Mouse (Mus musculus) midbrain, embryonic 12.5 days (tissue): Measurements from ENCODE around the gene Nfix. TPM values are rescaled to one million over a fixed set of nuclear protein-coding genes. Genes with fewer than 3 reads are reported as not detected.

Experiments
- ATAC-seq: fragments of 200-750 bp; cut with Nextera tagmentation; 2 replicates; pipeline ENCODE4 v1.8.0; 2017; ENCODE audit warnings: low read depth, moderate TSS enrichment, moderate library complexity; ENCODE audit not compliant: low FRiP score
- H3K27ac ChIP-seq: fragments of 300-500 bp; sonication (generic); replicated peaks from 2 replicates; pipeline ENCODE4 v1.5.1; 2016; ENCODE audit warnings: mild to moderate bottlenecking
- H3K27me3 ChIP-seq: fragments of 300-500 bp; sonication (generic); 2 replicates; pipeline ENCODE4 v1.6.1; 2016; ENCODE audit warnings: mild to moderate bottlenecking
- H3K36me3 ChIP-seq: fragments of 300-500 bp; sonication (generic); 2 replicates; pipeline ENCODE4 v1.6.1; 2016
- H3K4me1 ChIP-seq: fragments of 300-500 bp; sonication (generic); 2 replicates; pipeline ENCODE4 v1.6.1; 2016
- H3K4me2 ChIP-seq: fragments of 300-500 bp; sonication (generic); replicated peaks from 2 replicates; pipeline ENCODE4 v1.6.1; 2016; ENCODE audit warnings: mild to moderate bottlenecking, moderate library complexity
- H3K4me3 ChIP-seq: fragments of 300-500 bp; sonication (generic); 2 replicates; pipeline ENCODE4 v1.5.1; 2016; ENCODE audit warnings: mild to moderate bottlenecking
- H3K9ac ChIP-seq: fragments of 300-500 bp; sonication (generic); replicated peaks from 2 replicates; pipeline ENCODE4 v1.6.1; 2016; ENCODE audit warnings: mild to moderate bottlenecking, moderate library complexity
- H3K9me3 ChIP-seq: fragments of 300-500 bp; sonication (generic); 2 replicates; pipeline ENCODE4 v1.6.1; 2016; ENCODE audit warnings: mild to moderate bottlenecking
- WGBS: fragments of 180-500 bp; shearing (Covaris S2); methylation state at CpG from one replicate; pipeline ENCODE4 v1.1.7; 2016; 5-methylcytosine and 5-hydroxymethylcytosine counted together
- polyA plus RNA-seq: library from polyadenylated mRNA; unstranded; fragments of >200 nt; fragmentation: Nextera tagmentation; extraction: Ambion mirVana; gene quantifications from 2 replicates; pipeline ENCODE4 v1.2.1, GENCODE M21; 2016

The Nfix gene
- polyA plus RNA-seq, 1 experiment from 2014 or later: 6.6 TPM

DNA sequence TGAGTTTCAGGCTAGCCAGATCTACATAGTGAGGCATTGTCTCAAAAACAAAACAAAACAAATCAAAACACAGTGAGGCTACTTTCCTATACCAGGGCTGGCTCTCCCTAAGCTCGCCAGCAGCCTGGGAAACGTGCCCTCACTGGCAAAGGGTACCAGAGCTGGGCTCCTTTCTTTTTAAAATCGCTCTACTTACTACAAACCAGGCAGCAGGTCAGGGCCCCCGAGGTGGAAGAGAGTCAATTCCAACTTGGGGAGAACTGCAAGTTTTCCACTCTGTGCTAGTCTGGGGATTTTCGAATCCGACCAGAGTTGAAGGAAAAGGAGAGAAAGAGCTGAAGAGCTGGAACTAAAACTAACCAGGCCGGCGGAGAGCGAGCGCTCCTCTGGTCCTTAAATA, 17.5 kb downstream of the Nfix start:
- H3K9me3 ChIP-seq: no peaks in the 10 kb centered on the region
- ATAC-seq: no peak
- peaks cover 29% of the 10 kb centered on the region; the same call in 1 of the 2 replicates for H3K4me1 ChIP-seq
- no peak overlapping the region for H3K27ac ChIP-seq
- peaks cover 100% of the 10 kb centered on the region for H3K27me3 ChIP-seq
- H3K4me3 ChIP-seq: no peak overlapping the region
- no peak overlapping the region for H3K4me2 ChIP-seq
- WGBS: 3% methylated on average over 10 of the region's 10 CpGs
- H3K9ac ChIP-seq: no peak overlapping the region
- H3K36me3 ChIP-seq: no peaks in the 10 kb centered on the region

- Histone ChIP-seq H3K27me3 (peaks cover 100% of the 10 kb centered on the region), H3K9me3 (no peaks in the 10 kb centered on the region), H3K4me3 (no peak overlapping the region), H3K4me1 (peaks cover 29% of the 10 kb centered on the region; the same call in 1 of the 2 replicates), H3K4me2 (no peak overlapping the region), H3K9ac (no peak overlapping the region), H3K27ac (no peak overlapping the region), H3K36me3 (no peaks in the 10 kb centered on the region)
- 2% methylated on average over 5 of the region's 5 CpGs for whole genome bisulfite sequencing
- ATAC-seq: no peak
Measured at GRCm38 (mm10) chr8:84781686-84782505, 18.2 kb downstream of the Nfix start.

GRCm38 (mm10) chr8:84780949-84781680, 19.0 kb downstream of the Nfix start:
- ATAC-seq: no peak
- Histone ChIP-seq H3K27me3 (peaks cover 100% of the 10 kb centered on the region), H3K9me3 (no peaks in the 10 kb centered on the region), H3K4me1 (peaks cover 27% of the 10 kb centered on the region; the same call in 1 of the 2 replicates), H3K36me3 (no peaks in the 10 kb centered on the region), H3K27ac (no peak overlapping the region), H3K4me3 (no peak overlapping the region), H3K4me2 (no peak overlapping the region), H3K9ac (no peak overlapping the region)
- WGBS: 4% methylated on average over 6 of the region's 6 CpGs

DNA sequence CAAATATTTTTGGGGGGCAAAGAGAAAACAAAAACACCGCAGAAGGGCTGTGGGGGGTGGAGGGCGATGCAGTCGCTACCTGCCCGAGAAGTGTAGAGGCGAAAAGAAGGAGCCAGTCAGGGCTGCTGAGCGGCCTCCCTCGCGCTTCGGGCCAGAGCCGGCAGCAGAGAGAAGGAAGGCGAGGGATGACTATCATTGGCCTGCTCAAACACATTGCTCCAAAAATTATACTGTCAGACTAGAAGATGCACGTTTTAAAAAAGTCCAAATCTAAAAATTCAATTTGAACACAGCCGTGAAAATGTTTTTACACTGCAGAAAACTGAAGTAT, 20.0 kb downstream of the Nfix start:
- H3K9ac ChIP-seq: no peak overlapping the region
- no peaks in the 10 kb centered on the region for H3K36me3 ChIP-seq
- no peak overlapping the region for H3K27ac ChIP-seq
- peaks cover 35% of the 10 kb centered on the region for H3K4me1 ChIP-seq
- no peak for ATAC-seq
- no peak overlapping the region for H3K4me3 ChIP-seq
- peaks cover 100% of the 10 kb centered on the region for H3K27me3 ChIP-seq
- no peak overlapping the region; the same call in 1 of the 2 replicates for H3K4me2 ChIP-seq
- no peaks in the 10 kb centered on the region for H3K9me3 ChIP-seq
- 1% methylated on average over 13 of the region's 13 CpGs for WGBS

GRCm38 (mm10) chr8:84779519-84780224, 20.5 kb downstream of the Nfix start:
- ATAC-seq: no peak
- peaks cover 38% of the 10 kb centered on the region for H3K4me1 ChIP-seq
- no peak overlapping the region for H3K4me3 ChIP-seq
- WGBS: 2% methylated on average over 19 of the region's 19 CpGs
- no peak overlapping the region; the same call in 1 of the 2 replicates for H3K4me2 ChIP-seq
- no peak overlapping the region for H3K27ac ChIP-seq
- peaks cover 100% of the 10 kb centered on the region for H3K27me3 ChIP-seq
- no peak overlapping the region for H3K9ac ChIP-seq
- H3K36me3 ChIP-seq: no peaks in the 10 kb centered on the region
- H3K9me3 ChIP-seq: no peaks in the 10 kb centered on the region

GRCm38 (mm10) chr8:84778638-84779380, 21.3 kb downstream of the Nfix start:
- Histone ChIP-seq H3K9ac (no peak overlapping the region), H3K4me2 (no peak overlapping the region), H3K27me3 (peaks cover 100% of the 10 kb centered on the region), H3K9me3 (no peaks in the 10 kb centered on the region), H3K27ac (no peak overlapping the region), H3K4me3 (no peak overlapping the region), H3K36me3 (no peaks in the 10 kb centered on the region), H3K4me1 (peaks cover 39% of the 10 kb centered on the region)
- no peak for ATAC-seq
- WGBS: 3% methylated on average over 11 of the region's 11 CpGs

DNA sequence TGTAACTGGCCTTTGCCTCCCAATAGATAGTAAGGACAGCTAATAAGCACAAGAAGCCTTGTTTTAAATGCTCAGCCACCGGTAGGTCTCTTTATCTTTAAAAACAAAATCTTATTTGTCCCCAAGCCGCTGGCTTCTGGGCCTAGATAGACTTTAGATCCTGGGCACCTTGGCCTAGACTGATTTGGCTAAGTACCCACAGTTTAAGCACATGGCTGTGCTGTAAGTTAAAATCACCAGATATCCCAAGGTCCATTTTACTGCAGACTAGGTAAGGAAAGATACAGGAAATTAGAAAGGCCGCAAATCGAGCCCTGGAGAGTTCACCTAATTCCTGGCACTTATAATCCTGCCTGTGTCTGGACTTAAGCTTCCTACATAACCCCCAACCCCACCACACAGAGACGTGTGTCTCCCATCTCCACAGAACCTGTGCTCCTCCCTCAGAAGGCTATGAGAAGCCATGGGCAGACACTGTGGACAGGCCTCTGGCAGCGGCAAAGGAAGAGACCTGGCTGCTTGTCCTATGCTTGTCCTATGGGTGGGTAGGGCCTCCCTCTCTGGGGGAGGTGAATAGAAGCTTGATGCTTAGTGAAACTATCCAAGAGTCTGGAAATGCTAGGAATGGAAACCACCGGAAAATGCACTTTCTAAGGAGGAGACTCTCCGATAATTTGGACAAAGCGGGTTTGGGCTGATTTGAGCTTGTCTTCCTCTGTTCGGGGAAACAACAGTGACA, 22.1 kb downstream of the Nfix start:
- no peak overlapping the region for H3K27ac ChIP-seq
- H3K4me1 ChIP-seq: peaks cover 45% of the 10 kb centered on the region
- H3K4me2 ChIP-seq: no peak overlapping the region
- peaks cover 100% of the 10 kb centered on the region for H3K27me3 ChIP-seq
- no peak for ATAC-seq
- no peak overlapping the region for H3K9ac ChIP-seq
- 11% methylated on average over 10 of the region's 10 CpGs for WGBS
- no peaks in the 10 kb centered on the region for H3K9me3 ChIP-seq
- H3K4me3 ChIP-seq: no peak overlapping the region
- H3K36me3 ChIP-seq: no peaks in the 10 kb centered on the region

DNA sequence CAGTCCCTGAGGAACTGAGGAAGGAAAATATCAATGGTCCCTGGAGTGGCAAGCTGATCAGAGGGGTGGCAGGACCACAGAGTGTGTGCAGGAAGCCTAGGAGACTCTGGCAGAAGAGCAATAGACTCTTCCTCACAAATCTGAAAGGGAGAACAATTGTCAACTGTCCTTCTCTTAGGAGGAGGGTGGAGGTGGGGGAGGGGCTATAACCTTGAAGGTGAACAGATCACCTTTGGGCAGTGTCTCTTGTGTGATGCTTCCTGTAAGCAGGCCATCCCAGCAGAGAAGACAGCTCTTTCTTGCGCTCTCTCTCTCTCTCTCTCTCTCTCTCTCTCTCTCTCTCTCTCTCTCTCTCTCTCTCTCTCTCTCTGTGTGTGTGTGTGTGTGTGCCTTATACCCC, 23.6 kb downstream of the Nfix start:
- Histone ChIP-seq H3K4me1 (peaks cover 58% of the 10 kb centered on the region), H3K27ac (no peak overlapping the region), H3K9me3 (no peaks in the 10 kb centered on the region), H3K27me3 (peaks cover 100% of the 10 kb centered on the region), H3K4me2 (no peak overlapping the region), H3K9ac (no peak overlapping the region), H3K36me3 (no peaks in the 10 kb centered on the region), H3K4me3 (no peak overlapping the region)
- 0% methylated on average over 1 of the region's 1 CpGs for WGBS
- no peak for ATAC-seq

- 4% methylated on average over 7 of the region's 7 CpGs for WGBS
- Histone ChIP-seq H3K4me1 (peaks cover 62% of the 10 kb centered on the region), H3K27me3 (peaks cover 100% of the 10 kb centered on the region), H3K9me3 (no peaks in the 10 kb centered on the region), H3K36me3 (no peaks in the 10 kb centered on the region), H3K4me2 (no peak overlapping the region), H3K4me3 (0 out of 2 replicates have a peak overlapping the region, but pooled peaks have one; percentile 5), H3K27ac (0 out of 2 replicates have a peak overlapping the region, but pooled peaks have one; percentile 22), H3K9ac (0 out of 2 replicates have a peak overlapping the region, but pooled peaks have one; percentile 24)
- no peak for ATAC-seq
Measured at GRCm38 (mm10) chr8:84775621-84776113, 24.5 kb downstream of the Nfix start.

- 2% methylated on average over 13 of the region's 13 CpGs for WGBS
- no peak for ATAC-seq
- Histone ChIP-seq H3K36me3 (no peaks in the 10 kb centered on the region), H3K4me3 (0 out of 2 replicates have a peak overlapping the region, but pooled peaks have one; percentile 5), H3K27me3 (peaks cover 100% of the 10 kb centered on the region), H3K9ac (no peak overlapping the region), H3K9me3 (no peaks in the 10 kb centered on the region), H3K4me1 (peaks cover 65% of the 10 kb centered on the region), H3K27ac (0 out of 2 replicates have a peak overlapping the region, but pooled peaks have one; percentile 22), H3K4me2 (0 out of 2 replicates have a peak overlapping the region, but pooled peaks have one; percentile 19)
Measured at GRCm38 (mm10) chr8:84775105-84775591, 25.0 kb downstream of the Nfix start.
